In the genomic region with DNA sequence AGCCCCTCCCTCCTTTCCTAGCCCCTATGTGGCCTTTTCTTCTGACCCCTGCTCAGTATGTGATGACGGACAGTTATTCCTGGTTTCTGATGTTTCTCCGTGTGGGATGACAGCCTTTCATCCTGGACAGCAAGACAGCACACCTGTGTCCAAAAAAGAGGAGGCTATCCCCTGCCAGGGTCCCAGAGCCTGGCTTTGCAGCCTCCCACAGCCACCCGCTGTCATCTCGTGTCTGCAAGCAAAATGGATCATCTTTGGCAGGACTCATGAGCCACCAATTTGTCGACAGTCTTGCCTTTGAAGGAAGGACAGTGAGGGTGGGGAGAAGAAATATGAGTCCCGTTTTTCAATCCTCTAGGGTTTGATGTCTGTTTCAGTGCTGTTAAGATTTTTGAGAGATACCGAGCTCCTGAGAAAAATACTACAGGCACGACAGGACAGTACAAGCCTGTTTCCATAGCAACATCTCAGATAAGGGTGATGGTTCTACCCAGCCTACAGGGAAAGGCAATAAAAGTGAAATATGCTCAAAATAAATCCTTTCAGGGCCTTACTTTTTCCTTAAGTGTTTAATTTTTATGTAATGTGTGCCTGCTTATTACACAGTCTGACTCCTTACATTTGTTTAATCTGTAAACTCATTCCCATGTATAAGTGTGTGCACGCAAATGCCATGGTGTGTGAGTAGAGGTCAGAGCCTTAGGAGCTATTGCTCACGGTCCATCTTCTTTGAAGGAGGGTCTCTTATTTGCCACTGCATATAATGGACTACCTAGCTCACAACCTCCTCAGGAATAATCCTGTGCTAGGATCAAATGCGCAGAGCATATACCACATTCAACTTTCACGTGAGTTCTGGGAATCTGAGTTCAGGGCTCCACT, we compare ENCODE assay signal across 21 mouse cellular contexts.
DNase-seq lines count a peak whose midpoint lies in the region; ATAC-seq lines count a peak whose summit lies in the region.
"Had no signal": no experiment of that assay in that cellular context is flagged by ENCODE, and none has a peak within 500 bp of the region (broad histone marks: within the 10 kb centered on the region; RNA-seq: fewer than 3 reads in every experiment).

No protein-coding gene starts in this region.

- ATAC-seq in forebrain, embryonic 15.5 days (replicated peaks), result peak; percentile 69; the same call in 1 of the 2 replicates
- ATAC-seq in forebrain, embryonic 11.5 days (replicated peaks; ENCODE audit: low FRiP score), result no peak
- ATAC-seq in midbrain, embryonic 13.5 days, result peak; percentile 43; the same call in 1 of the 2 replicates
- ATAC-seq in hindbrain, embryonic 15.5 days (ENCODE audit: low FRiP score, low read depth), result peak; percentile 83
- ATAC-seq in neural tube, embryonic 15.5 days (ENCODE audit: low FRiP score), result peak; percentile 86; the same call in 1 of the 2 replicates
- ATAC-seq in heart, embryonic 12.5 days (ENCODE audit: insufficient number of reproducible peaks, low FRiP score), result no peak
- ATAC-seq: activated CD4-positive, CD25-positive, alpha-beta regulatory T cell, adult 4 months; liver, embryonic 12.5 days had no signal

- no peak overlapping the region for H3K27ac ChIP-seq in forebrain, embryonic 15.5 days (replicated peaks)
- H3K27ac ChIP-seq in forebrain, embryonic 11.5 days (ENCODE audit: low read depth, low read length), result no peak overlapping the region
- H3K27ac ChIP-seq in midbrain, embryonic 13.5 days, result peak overlapping the region; percentile 69
- no peak overlapping the region for H3K27ac ChIP-seq in midbrain, embryonic 10.5 days (replicated peaks)
- peak overlapping the region; percentile 46 for H3K27ac ChIP-seq in hindbrain, embryonic 15.5 days (replicated peaks)
- peak overlapping the region; percentile 29 for H3K27ac ChIP-seq in neural tube, embryonic 15.5 days (replicated peaks)
- no peak overlapping the region for H3K27ac ChIP-seq in heart, embryonic 12.5 days (ENCODE audit: poor library complexity, severe bottlenecking)
- H3K27ac ChIP-seq: limb, embryonic 12.5 days; liver, embryonic 12.5 days had no signal

- H3K9ac ChIP-seq in forebrain, embryonic 15.5 days (replicated peaks), result no peak overlapping the region
- no peak overlapping the region for H3K9ac ChIP-seq in forebrain, embryonic 11.5 days (ENCODE audit: low read length)
- no peak overlapping the region for H3K9ac ChIP-seq in midbrain, embryonic 13.5 days (replicated peaks)
- H3K9ac ChIP-seq in hindbrain, embryonic 15.5 days, result no peak overlapping the region
- no peak overlapping the region for H3K9ac ChIP-seq in neural tube, embryonic 15.5 days (replicated peaks)
- no peak overlapping the region for H3K9ac ChIP-seq in heart, embryonic 12.5 days
- H3K9ac ChIP-seq: limb, embryonic 12.5 days; liver, embryonic 12.5 days had no signal

- no peaks in the 10 kb centered on the region; the same call in 1 of the 2 replicates for H3K9me3 ChIP-seq in forebrain, embryonic 15.5 days
- no peaks in the 10 kb centered on the region for H3K9me3 ChIP-seq in forebrain, embryonic 11.5 days (ENCODE audit: control insufficient read depth, low read length)
- no peaks in the 10 kb centered on the region for H3K9me3 ChIP-seq in midbrain, embryonic 13.5 days
- no peaks in the 10 kb centered on the region; the same call in 1 of the 2 replicates for H3K9me3 ChIP-seq in midbrain, embryonic 10.5 days (replicated peaks)
- no peaks in the 10 kb centered on the region; the same call in 1 of the 2 replicates for H3K9me3 ChIP-seq in hindbrain, embryonic 15.5 days
- H3K9me3 ChIP-seq in neural tube, embryonic 15.5 days (replicated peaks), result no peaks in the 10 kb centered on the region
- no peaks in the 10 kb centered on the region for H3K9me3 ChIP-seq in heart, embryonic 12.5 days (replicated peaks)
- H3K9me3 ChIP-seq: limb, embryonic 12.5 days had no signal

- WGBS in forebrain, embryonic 15.5 days, result 82% methylated on average over 12 of the region's 12 CpGs
- 88% methylated on average over 12 of the region's 12 CpGs for WGBS in forebrain, embryonic 11.5 days
- WGBS in midbrain, embryonic 13.5 days, result 73% methylated on average over 12 of the region's 12 CpGs
- 87% methylated on average over 12 of the region's 12 CpGs for WGBS in midbrain, embryonic 10.5 days
- 62% methylated on average over 12 of the region's 12 CpGs for whole genome bisulfite sequencing in hindbrain, embryonic 15.5 days
- 63% methylated on average over 12 of the region's 12 CpGs for WGBS in neural tube, embryonic 15.5 days
- WGBS in heart, embryonic 12.5 days, result 65% methylated on average over 12 of the region's 12 CpGs

- H3K4me1 ChIP-seq in forebrain, embryonic 15.5 days, result no peaks in the 10 kb centered on the region
- H3K4me1 ChIP-seq in forebrain, embryonic 11.5 days (replicated peaks; ENCODE audit: control insufficient read depth, insufficient read depth, low read length), result no peaks in the 10 kb centered on the region
- H3K4me1 ChIP-seq in midbrain, embryonic 13.5 days (replicated peaks), result peaks cover 6% of the 10 kb centered on the region
- no peaks in the 10 kb centered on the region for H3K4me1 ChIP-seq in midbrain, embryonic 10.5 days
- H3K4me1 ChIP-seq in hindbrain, embryonic 15.5 days (replicated peaks), result peaks cover 11% of the 10 kb centered on the region
- H3K4me1 ChIP-seq in neural tube, embryonic 15.5 days, result peaks cover 20% of the 10 kb centered on the region
- no peaks in the 10 kb centered on the region for H3K4me1 ChIP-seq in heart, embryonic 12.5 days (replicated peaks)
- H3K4me1 ChIP-seq: limb, embryonic 12.5 days; liver, embryonic 12.5 days; megakaryocyte, embryonic 14.5 days had no signal

- DNase-seq in forebrain, embryonic 11.5 days (ENCODE audit: low spot score), result no peak
- DNase-seq in midbrain, embryonic 10.5 days (ENCODE audit: low spot score), result no peak
- DNase-seq: adrenal gland, postnatal 10 days; cerebellum, adult 18-20 months; cerebellum, postnatal 36 days; gastrocnemius, postnatal 25 days; kidney, adult 18-20 months; kidney, postnatal 10 days; lung, adult 2 months; right cerebral cortex, adult 18-20 months; thymus, postnatal 14 days had no signal

- no peak overlapping the region for H3K4me2 ChIP-seq in forebrain, embryonic 15.5 days (replicated peaks)
- H3K4me2 ChIP-seq in forebrain, embryonic 11.5 days (ENCODE audit: low read depth, low read length, severe bottlenecking), result no peak overlapping the region
- no peak overlapping the region for H3K4me2 ChIP-seq in midbrain, embryonic 13.5 days (replicated peaks)
- no peak overlapping the region for H3K4me2 ChIP-seq in hindbrain, embryonic 15.5 days
- H3K4me2 ChIP-seq in neural tube, embryonic 15.5 days, result no peak overlapping the region
- H3K4me2 ChIP-seq in heart, embryonic 12.5 days, result no peak overlapping the region
- H3K4me2 ChIP-seq: limb, embryonic 12.5 days; liver, embryonic 12.5 days had no signal

- no peaks in the 10 kb centered on the region for H3K27me3 ChIP-seq in forebrain, embryonic 15.5 days
- no peaks in the 10 kb centered on the region for H3K27me3 ChIP-seq in forebrain, embryonic 11.5 days (ENCODE audit: control insufficient read depth, insufficient read depth, low read length)
- H3K27me3 ChIP-seq in midbrain, embryonic 13.5 days, result no peaks in the 10 kb centered on the region
- no peaks in the 10 kb centered on the region for H3K27me3 ChIP-seq in midbrain, embryonic 10.5 days (ENCODE audit: low read depth, poor library complexity, severe bottlenecking)
- no peaks in the 10 kb centered on the region for H3K27me3 ChIP-seq in hindbrain, embryonic 15.5 days
- H3K27me3 ChIP-seq in neural tube, embryonic 15.5 days (replicated peaks), result no peaks in the 10 kb centered on the region
- H3K27me3 ChIP-seq in heart, embryonic 12.5 days (replicated peaks), result no peaks in the 10 kb centered on the region
- H3K27me3 ChIP-seq: limb, embryonic 12.5 days; liver, embryonic 12.5 days; megakaryocyte, embryonic 14.5 days had no signal

- no peak overlapping the region for H3K4me3 ChIP-seq in forebrain, embryonic 15.5 days
- no peak overlapping the region for H3K4me3 ChIP-seq in forebrain, embryonic 11.5 days (ENCODE audit: low read depth, low read length)
- no peak overlapping the region for H3K4me3 ChIP-seq in midbrain, embryonic 13.5 days (replicated peaks)
- H3K4me3 ChIP-seq in midbrain, embryonic 10.5 days, result no peak overlapping the region
- H3K4me3 ChIP-seq in hindbrain, embryonic 15.5 days, result no peak overlapping the region
- no peak overlapping the region for H3K4me3 ChIP-seq in neural tube, embryonic 15.5 days (replicated peaks)
- no peak overlapping the region for H3K4me3 ChIP-seq in heart, embryonic 12.5 days
- H3K4me3 ChIP-seq: limb, embryonic 12.5 days; liver, embryonic 12.5 days; megakaryocyte, embryonic 14.5 days had no signal

- H3K36me3 ChIP-seq in forebrain, embryonic 15.5 days, result no peaks in the 10 kb centered on the region
- H3K36me3 ChIP-seq in forebrain, embryonic 11.5 days (ENCODE audit: control insufficient read depth, insufficient read depth, low read length), result no peaks in the 10 kb centered on the region
- H3K36me3 ChIP-seq in midbrain, embryonic 13.5 days, result no peaks in the 10 kb centered on the region
- H3K36me3 ChIP-seq in midbrain, embryonic 10.5 days, result no peaks in the 10 kb centered on the region
- no peaks in the 10 kb centered on the region for H3K36me3 ChIP-seq in hindbrain, embryonic 15.5 days
- no peaks in the 10 kb centered on the region for H3K36me3 ChIP-seq in neural tube, embryonic 15.5 days
- H3K36me3 ChIP-seq in heart, embryonic 12.5 days, result no peaks in the 10 kb centered on the region
- H3K36me3 ChIP-seq: G1E; limb, embryonic 12.5 days; liver, embryonic 12.5 days had no signal

Comparison
In these comparisons a context has a peak if more than half of its experiments do, and no peak if none do; other contexts are left out.
1. ATAC-seq: peak in forebrain, embryonic 15.5 days (single experiment), midbrain, embryonic 13.5 days (single experiment), hindbrain, embryonic 15.5 days (single experiment) and neural tube, embryonic 15.5 days (single experiment); none in forebrain, embryonic 11.5 days (single experiment) and heart, embryonic 12.5 days (single experiment).
2. H3K27ac ChIP-seq: peak in midbrain, embryonic 13.5 days (single experiment), hindbrain, embryonic 15.5 days (single experiment) and neural tube, embryonic 15.5 days (single experiment); none in forebrain, embryonic 15.5 days (single experiment), forebrain, embryonic 11.5 days (single experiment), midbrain, embryonic 10.5 days (single experiment) and heart, embryonic 12.5 days (single experiment).